Mouse (Mus musculus) gastrocnemius, adult 8-10 months (tissue): ENCODE data around the gene Tsen54. TPM values are rescaled to one million over a fixed set of nuclear protein-coding genes. Genes with fewer than 3 reads are reported as not detected.
A peak's percentile ranks its signal among the peaks of the same experiment; 100 is the strongest.

Source experiments
- DNase-seq, 2 experiments: peaks; one replicate each; pipeline ENCODE4 v3.0.0; 2022; ENCODE audit warnings: low spot score in 2 of 2
- total RNA-seq, 4 experiments: library from RNA; stranded (reverse); gene quantifications; 2 replicates each; pipeline ENCODE4 v1.2.4; 2022

Gene Tsen54
- total RNA-seq, 4 experiments from 2014 or later, result 4.8 to 7.2 (median 5.7) TPM

GRCm38 (mm10) chr11:115803072-115803709, 11.3 kb upstream of the Tsen54 start:
- DNase-seq, result no peak

GRCm38 (mm10) chr11:115805005-115805404, 9.5 kb upstream of the Tsen54 start:
- DNase-seq, result no peak

- no peak for DNase-seq
Observed at GRCm38 (mm10) chr11:115806154-115806553, 8.4 kb upstream of the Tsen54 start.

GRCm38 (mm10) chr11:115807306-115807705, 7.2 kb upstream of the Tsen54 start:
- DNase-seq, result no peak

- DNase-seq, result no peak
Observed at GRCm38 (mm10) chr11:115807971-115808370, 6.6 kb upstream of the Tsen54 start.

GRCm38 (mm10) chr11:115808696-115809310, 5.7 kb upstream of the Tsen54 start:
- DNase-seq, result no peak

GRCm38 (mm10) chr11:115809311-115809781, 5.2 kb upstream of the Tsen54 start:
- DNase-seq, result no peak

GRCm38 (mm10) chr11:115810377-115810776, 4.1 kb upstream of the Tsen54 start:
- no peak for DNase-seq

GRCm38 (mm10) chr11:115811381-115812093, 3.0 kb upstream of the Tsen54 start:
- no peak for DNase-seq

GRCm38 (mm10) chr11:115812095-115812494, 2.4 kb upstream of the Tsen54 start:
- DNase-seq, result no peak

- no peak for DNase-seq
Observed at GRCm38 (mm10) chr11:115812533-115813420, 1.7 kb upstream of the Tsen54 start.

GRCm38 (mm10) chr11:115813507-115814296, 822 bp upstream of the Tsen54 start, which contains the start of gene Caskin2:
Gene Caskin2, minus strand, starts transcription at chr11:115813639.
- peak; percentile 86 to 93 for DNase-seq

GRCm38 (mm10) chr11:115817331-115817730, 2.8 kb downstream of the Tsen54 start:
- DNase-seq, result no peak

- DNase-seq, result peak in 1 of 2 experiments; percentile 31
Observed at GRCm38 (mm10) chr11:115819915-115820623, 5.5 kb downstream of the Tsen54 start.

- no peak for DNase-seq
Observed at GRCm38 (mm10) chr11:115821001-115821400, 6.5 kb downstream of the Tsen54 start.

GRCm38 (mm10) chr11:115823774-115824740, 9.5 kb downstream of the Tsen54 start, which contains the start of gene Llgl2:
Gene Llgl2, plus strand, starts transcription at chr11:115824049.
- DNase-seq, result peak; percentile 75 to 82

- no peak for DNase-seq
Observed at GRCm38 (mm10) chr11:115824813-115825212, 10.3 kb downstream of the Tsen54 start.

- DNase-seq, result no peak
Observed at GRCm38 (mm10) chr11:115826487-115826886, 12.0 kb downstream of the Tsen54 start.
